Mouse (Mus musculus) Patski (cell line): ENCODE data around the gene Prpsap2. TPM values are rescaled to one million over a fixed set of nuclear protein-coding genes. Genes with fewer than 3 reads are reported as not detected.

ENCODE experiments used
- ATAC-seq: fragments of 100-300 bp; one replicate; pipeline ENCODE4 v1.8.0; 2021
- CTCF ChIA-PET: fragments of 350-600 bp; sonication (Branson Sonifier 250); formaldehyde crosslinking; loops from one replicate; lab custom pipeline; 2022; ENCODE audit warnings: inconsistent platforms; lab: Charles Lee
- POLR2A ChIA-PET: fragments of 350-600 bp; sonication (Branson Sonifier 250); formaldehyde crosslinking; loops from one replicate; lab custom pipeline; 2022; ENCODE audit warnings: antibody characterized with exemption, inconsistent platforms; lab: Charles Lee
- DNase-seq: peaks from one replicate; pipeline ENCODE4 v3.0.0-alpha.2; 2011; ENCODE audit warnings: low read depth, low spot score
- H3K27me3 ChIP-seq: fragments of 371-371 bp; one replicate; pipeline ENCODE4 v1.5.1; 2021
- CTCF ChIP-seq: fragments of 100-300 bp; IDR thresholded peaks from one replicate; pipeline ENCODE4 v1.5.1; 2021
- in situ Hi-C: fragments of 300-500 bp; cut with MboI; formaldehyde crosslinking; loops from 3 replicates; pipeline ENCODE4 v1.11.1; 2018; ENCODE audit warnings: low pct_unique_long_range_greater_than_20kb, mixed read lengths
- polyA plus RNA-seq: library from polyadenylated mRNA; unstranded; gene quantifications from one replicate; pipeline ENCODE4 v1.2.3, GENCODE M21; 2021

The Prpsap2 gene
- polyA plus RNA-seq, 1 experiment from 2014 or later: 32.7 TPM

DNA sequence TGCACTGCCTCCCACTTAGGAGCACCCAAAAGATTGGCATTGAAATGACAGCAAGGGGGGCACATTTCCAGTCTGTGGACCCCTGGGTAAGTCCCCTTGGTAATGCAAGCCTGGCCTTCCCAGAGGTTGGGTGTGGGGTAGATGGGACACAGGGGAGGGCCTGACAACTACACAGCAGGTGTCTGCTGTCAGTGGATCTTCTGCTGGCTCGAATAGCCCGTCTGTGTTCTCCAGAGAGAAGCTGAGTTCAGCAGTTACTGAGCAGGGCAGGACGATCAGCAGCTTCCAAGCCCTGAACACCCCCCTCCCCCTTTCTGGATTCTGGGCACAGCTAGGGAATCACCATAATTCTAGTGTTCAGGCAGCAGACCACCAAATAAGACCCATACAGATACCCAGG lies 42.5 kb downstream of the Prpsap2 start:
- ATAC-seq: no peak
- ChIA-PET CTCF (interaction anchor here (1.6 kb wide), 1 partner anchor 54 kb away, joined by 5 read pairs; no protein-coding TSS in a partner anchor), POLR2A (no interaction called here)
- TF ChIP-seq CTCF: no peak
- no peaks in the 10 kb centered on the region for H3K27me3 ChIP-seq
- no peak for DNase-seq
- in situ Hi-C loops: loop anchor here (5.0 kb wide), 3 partner anchors 52 to 212 kb away; partner anchors contain the start of gene B9d1

DNA sequence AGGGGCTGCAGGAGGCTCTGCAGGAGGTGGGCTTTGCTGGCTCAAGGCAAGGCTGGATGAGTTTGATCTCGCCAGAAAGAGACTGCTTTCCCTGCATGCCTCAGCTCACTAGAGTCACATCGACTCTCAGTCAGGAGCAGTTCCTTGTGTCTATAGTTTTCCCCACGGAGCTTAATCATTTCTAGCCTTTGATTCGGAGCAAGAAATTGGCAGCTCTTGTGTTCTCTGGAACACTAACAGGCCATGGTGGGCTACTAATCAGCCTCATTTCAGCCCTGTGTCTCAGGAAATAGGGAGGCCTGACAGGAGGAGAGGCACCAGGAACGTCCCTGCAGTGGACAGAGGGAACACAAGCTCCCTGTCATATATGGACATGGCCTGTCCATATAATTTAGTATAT lies 43.9 kb downstream of the Prpsap2 start:
- CTCF ChIA-PET: interaction anchor here (1.1 to 1.4 kb wide), 2 partner anchors 11 to 89 kb away, joined by 3 to 4 read pairs; no protein-coding TSS in a partner anchor

GRCm38 (mm10) chr11:61715130-61715529 lies 46.8 kb downstream of the Prpsap2 start:
- in situ Hi-C loops: loop anchor here (5.0 kb wide), 3 partner anchors 48 to 208 kb away; partner anchors contain the start of gene B9d1
- no peak for TF ChIP-seq CTCF
- ATAC-seq: no peak
- H3K27me3 ChIP-seq: no peaks in the 10 kb centered on the region
- ChIA-PET CTCF (interaction anchor here (0.6 to 3.3 kb wide), 22 partner anchors 11 to 303 kb away, joined by 3 to 39 read pairs (median 5); partner anchors contain the start of gene Grap), POLR2A (interaction anchor here (0.6 to 1.6 kb wide), 3 partner anchors 14 to 84 kb away, joined by 3 to 4 read pairs (median 4); no protein-coding TSS in a partner anchor)
- DNase-seq: no peak

More for the DNA sequence above, 43.9 kb downstream of the Prpsap2 start:
- TF ChIP-seq CTCF: no peak
- no peaks in the 10 kb centered on the region for H3K27me3 ChIP-seq
- DNase-seq: no peak
- in situ Hi-C loops: loop anchor here (5.0 kb wide), 3 partner anchors 51 to 211 kb away; partner anchors contain the start of gene B9d1
- POLR2A ChIA-PET: interaction anchor here (0.7 kb wide), 1 partner anchor 88 kb away, joined by 3 read pairs; no protein-coding TSS in a partner anchor
- no peak for ATAC-seq

DNA sequence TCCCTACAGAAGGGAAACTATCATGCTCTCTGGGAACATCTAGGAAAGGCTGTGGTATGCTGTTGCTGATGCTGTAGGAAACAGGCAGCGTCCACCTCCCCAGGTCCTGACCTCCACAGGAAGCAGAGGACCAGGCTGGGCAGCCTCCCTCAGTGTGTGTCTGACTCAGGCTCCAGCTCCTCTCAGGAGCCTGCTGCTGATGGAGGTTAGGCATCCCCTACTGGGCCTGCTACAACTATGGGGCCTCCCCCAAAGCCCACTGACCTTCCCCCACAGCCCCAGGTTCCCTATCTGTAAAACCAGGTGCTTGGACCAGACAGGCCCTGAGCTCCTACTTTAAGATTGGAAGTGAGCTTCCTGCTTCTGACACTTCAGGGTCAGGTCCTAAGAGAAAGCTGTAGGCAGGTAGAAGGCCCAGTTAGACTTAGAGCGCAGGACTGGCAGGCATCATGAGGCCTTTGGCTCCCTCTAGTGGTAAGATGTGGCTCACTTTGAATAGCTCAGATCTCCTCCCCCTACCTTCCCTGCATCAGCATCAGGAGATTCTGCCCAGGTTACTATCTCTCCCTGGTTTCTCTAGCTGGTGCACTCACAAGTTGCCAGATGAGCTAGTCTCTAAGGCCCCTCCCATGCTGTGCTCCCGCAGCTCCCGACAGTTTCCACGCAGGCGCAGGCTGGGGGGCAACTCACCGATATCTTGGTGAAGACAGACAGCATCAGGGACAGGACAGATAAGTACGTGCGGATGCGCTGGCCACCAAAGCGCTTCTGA lies 47.4 kb downstream of the Prpsap2 start:
- POLR2A ChIA-PET: interaction anchor here (1.0 to 1.6 kb wide), 2 partner anchors 49 to 84 kb away, joined by 3 to 4 read pairs; no protein-coding TSS in a partner anchor
- CTCF ChIA-PET: interaction anchor here (0.6 to 3.3 kb wide), 24 partner anchors 12 to 302 kb away, joined by 3 to 39 read pairs (median 5); partner anchors contain the start of gene Grap
- no peak for TF ChIP-seq CTCF
- ATAC-seq (peak; percentile 70), DNase-seq (peak; percentile 27)
- no peaks in the 10 kb centered on the region for H3K27me3 ChIP-seq
- in situ Hi-C loops: loop anchor here (5.0 kb wide), 3 partner anchors 47 to 207 kb away; partner anchors contain the start of gene B9d1

DNA sequence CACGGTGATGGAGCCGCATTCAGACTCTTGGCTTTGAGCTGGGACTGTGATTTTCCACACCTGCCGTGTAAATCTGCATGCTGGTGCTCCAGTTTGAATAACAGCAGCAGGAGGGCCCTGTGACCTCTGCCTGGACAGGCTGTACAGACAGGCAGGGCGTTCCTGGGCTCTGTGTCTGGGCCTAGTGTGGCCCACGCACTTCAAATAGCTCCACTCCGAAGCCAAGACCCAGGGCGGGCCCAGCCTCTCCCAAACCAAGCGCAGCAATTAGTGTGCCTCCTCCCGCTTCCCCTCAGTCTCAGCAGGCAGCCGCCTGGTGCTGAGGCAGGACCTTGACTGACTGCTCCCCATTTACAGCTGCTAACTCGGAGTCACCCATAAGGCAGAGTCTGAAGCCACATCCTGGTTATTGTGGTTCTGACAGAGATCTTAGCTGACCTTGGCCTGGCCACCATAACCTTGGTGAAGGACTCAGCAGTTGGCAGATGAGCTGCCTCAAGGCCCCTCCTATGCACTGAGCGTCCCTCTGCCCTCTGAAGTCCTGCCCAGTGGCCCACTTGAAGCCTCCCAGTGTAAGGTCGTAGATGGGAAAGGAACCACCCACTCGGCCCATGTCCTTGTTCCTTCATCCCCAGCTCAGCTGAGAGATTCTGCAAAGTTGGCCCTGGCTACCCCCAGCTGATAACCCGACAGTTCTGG lies 48.6 kb downstream of the Prpsap2 start:
- ChIA-PET POLR2A (no interaction called here), CTCF (interaction anchor here (0.8 to 3.3 kb wide), 4 partner anchors 47 to 89 kb away, joined by 3 to 39 read pairs (median 22); no protein-coding TSS in a partner anchor)
- no peak for TF ChIP-seq CTCF
- H3K27me3 ChIP-seq: no peaks in the 10 kb centered on the region
- ATAC-seq: no peak
- in situ Hi-C loops: no loop called here
- no peak for DNase-seq

- in situ Hi-C loops: loop anchor here (10.0 kb wide), 1 partner anchor 294 kb away; no protein-coding TSS in a partner anchor
- POLR2A ChIA-PET: no interaction called here
These were observed 53.0 kb downstream of the Prpsap2 start for GRCm38 (mm10) chr11:61708928-61709327.

GRCm38 (mm10) chr11:61706232-61706631 lies 55.7 kb downstream of the Prpsap2 start:
- in situ Hi-C loops: loop anchor here (10.0 kb wide), 1 partner anchor 291 kb away; no protein-coding TSS in a partner anchor
- no peaks in the 10 kb centered on the region for H3K27me3 ChIP-seq
- CTCF ChIA-PET: no interaction called here
- DNase-seq (no peak), ATAC-seq (no peak)
- POLR2A ChIA-PET: no interaction called here
- no peak for TF ChIP-seq CTCF

More at GRCm38 (mm10) chr11:61708928-61709327, 53.0 kb downstream of the Prpsap2 start:
- DNase-seq: no peak
- CTCF ChIA-PET: interaction anchor here (0.8 to 1.6 kb wide), 2 partner anchors 17 to 43 kb away, joined by 4 to 5 read pairs; no protein-coding TSS in a partner anchor
- no peaks in the 10 kb centered on the region for H3K27me3 ChIP-seq
- TF ChIP-seq CTCF: no peak
- ATAC-seq: no peak

- H3K27me3 ChIP-seq: no peaks in the 10 kb centered on the region
- ATAC-seq (no peak), DNase-seq (no peak)
- in situ Hi-C loops: loop anchor here (10.0 kb wide), 1 partner anchor 291 kb away; no protein-coding TSS in a partner anchor
- POLR2A ChIA-PET: no interaction called here
- no peak for TF ChIP-seq CTCF
- CTCF ChIA-PET: interaction anchor here (0.8 kb wide), 1 partner anchor 80 kb away, joined by 3 read pairs; no protein-coding TSS in a partner anchor
These were observed 56.3 kb downstream of the Prpsap2 start for GRCm38 (mm10) chr11:61705581-61705980.

- H3K27me3 ChIP-seq: no peaks in the 10 kb centered on the region
- in situ Hi-C loops: loop anchor here (10.0 kb wide), 1 partner anchor 288 kb away; no protein-coding TSS in a partner anchor
- CTCF ChIA-PET: interaction anchor here (0.8 to 1.8 kb wide), 3 partner anchors 12 to 73 kb away, joined by 3 to 6 read pairs (median 5); no protein-coding TSS in a partner anchor
- POLR2A ChIA-PET: no interaction called here
- ATAC-seq (no peak), DNase-seq (no peak)
- no peak for TF ChIP-seq CTCF
These were observed 59.4 kb downstream of the Prpsap2 start for GRCm38 (mm10) chr11:61702494-61702893.
